Mouse (Mus musculus): Measurements from ENCODE around the gene Sync. TPM values are rescaled to one million over a fixed set of nuclear protein-coding genes. Genes with fewer than 3 reads are reported as not detected.
A peak's percentile ranks its signal among the peaks of the same experiment; 100 is the strongest.

Gene Sync
- total RNA-seq, 2 experiments from 2014 or later: 1.9 to 2.5 TPM

GRCm38 (mm10) chr4:129260678-129261077 is 26.7 kb upstream of the Sync start:
- no peak for DNase-seq (ENCODE audit: low spot score in 2 of 2)

- no peak for DNase-seq (ENCODE audit: low spot score in 2 of 2)
Measured at GRCm38 (mm10) chr4:129261196-129261595, 26.2 kb upstream of the Sync start, which contains the start of gene C77080. Gene C77080, minus strand, starts transcription at chr4:129261404.

- DNase-seq (ENCODE audit: low spot score in 2 of 2): peak; percentile 65 to 71
Measured at GRCm38 (mm10) chr4:129263225-129264021, 24.0 kb upstream of the Sync start.

- no peak for DNase-seq (ENCODE audit: low spot score in 2 of 2)
Measured at GRCm38 (mm10) chr4:129266191-129266590, 21.2 kb upstream of the Sync start.

- no peak for DNase-seq (ENCODE audit: low spot score in 2 of 2)
Measured at GRCm38 (mm10) chr4:129266821-129267220, 20.6 kb upstream of the Sync start.

GRCm38 (mm10) chr4:129268698-129269097 is 18.7 kb upstream of the Sync start:
- no peak for DNase-seq (ENCODE audit: low spot score in 2 of 2)

GRCm38 (mm10) chr4:129271991-129272755 is 15.2 kb upstream of the Sync start:
- no peak for DNase-seq (ENCODE audit: low spot score in 2 of 2)

- DNase-seq (ENCODE audit: low spot score in 2 of 2): peak; percentile 43 to 49
Measured at GRCm38 (mm10) chr4:129272756-129273046, 14.7 kb upstream of the Sync start.

GRCm38 (mm10) chr4:129276453-129276865 is 11.0 kb upstream of the Sync start:
- DNase-seq (ENCODE audit: low spot score in 2 of 2): peak; percentile 94 to 99

GRCm38 (mm10) chr4:129282786-129283185 is 4.6 kb upstream of the Sync start:
- DNase-seq (ENCODE audit: low spot score in 2 of 2): no peak

- no peak for DNase-seq (ENCODE audit: low spot score in 2 of 2)
Measured at GRCm38 (mm10) chr4:129283226-129283625, 4.2 kb upstream of the Sync start.

- no peak for DNase-seq (ENCODE audit: low spot score in 2 of 2)
Measured at GRCm38 (mm10) chr4:129284685-129285084, 2.7 kb upstream of the Sync start.

- DNase-seq (ENCODE audit: low spot score in 2 of 2): no peak
Measured at GRCm38 (mm10) chr4:129286001-129286682, 1.3 kb upstream of the Sync start.

GRCm38 (mm10) chr4:129286683-129287471 is 540 bp upstream of the Sync start:
- DNase-seq (ENCODE audit: low spot score in 2 of 2): no peak

- no peak for DNase-seq (ENCODE audit: low spot score in 2 of 2)
Measured at GRCm38 (mm10) chr4:129288067-129288466, 650 bp downstream of the Sync start.

GRCm38 (mm10) chr4:129289671-129290070 is 2.3 kb downstream of the Sync start:
- DNase-seq (ENCODE audit: low spot score in 2 of 2): no peak

GRCm38 (mm10) chr4:129292831-129293230 is 5.4 kb downstream of the Sync start:
- no peak for DNase-seq (ENCODE audit: low spot score in 2 of 2)

- DNase-seq (ENCODE audit: low spot score in 2 of 2): no peak
Measured at GRCm38 (mm10) chr4:129293702-129294101, 6.3 kb downstream of the Sync start.

GRCm38 (mm10) chr4:129295188-129295587 is 7.8 kb downstream of the Sync start:
- DNase-seq (ENCODE audit: low spot score in 2 of 2): no peak

GRCm38 (mm10) chr4:129296066-129296465 is 8.6 kb downstream of the Sync start:
- no peak for DNase-seq (ENCODE audit: low spot score in 2 of 2)

GRCm38 (mm10) chr4:129297724-129298123 is 10.3 kb downstream of the Sync start:
- peak; percentile 49 to 56 for DNase-seq (ENCODE audit: low spot score in 2 of 2)
